Mouse (Mus musculus) Patski (cell line): Measurements from ENCODE around the gene Vmp1. TPM values are rescaled to one million over a fixed set of nuclear protein-coding genes. Genes with fewer than 3 reads are reported as not detected.

Experiments
- ATAC-seq: fragments of 100-300 bp; one replicate; pipeline ENCODE4 v1.8.0; 2021
- CTCF ChIA-PET: fragments of 350-600 bp; sonication (Branson Sonifier 250); formaldehyde crosslinking; loops from one replicate; lab custom pipeline; 2022; ENCODE audit warnings: inconsistent platforms; lab: Charles Lee
- POLR2A ChIA-PET: fragments of 350-600 bp; sonication (Branson Sonifier 250); formaldehyde crosslinking; loops from one replicate; lab custom pipeline; 2022; ENCODE audit warnings: antibody characterized with exemption, inconsistent platforms; lab: Charles Lee
- DNase-seq: peaks from one replicate; pipeline ENCODE4 v3.0.0-alpha.2; 2011; ENCODE audit warnings: low read depth, low spot score
- H3K27me3 ChIP-seq: fragments of 371-371 bp; one replicate; pipeline ENCODE4 v1.5.1; 2021
- CTCF ChIP-seq: fragments of 100-300 bp; IDR thresholded peaks from one replicate; pipeline ENCODE4 v1.5.1; 2021
- in situ Hi-C: fragments of 300-500 bp; cut with MboI; formaldehyde crosslinking; loops from 3 replicates; pipeline ENCODE4 v1.11.1; 2018; ENCODE audit warnings: low pct_unique_long_range_greater_than_20kb, mixed read lengths
- polyA plus RNA-seq: library from polyadenylated mRNA; unstranded; gene quantifications from one replicate; pipeline ENCODE4 v1.2.3, GENCODE M21; 2021

The Vmp1 gene
- polyA plus RNA-seq, 1 experiment from 2014 or later, result 443 TPM

- ATAC-seq, result no peak
- CTCF ChIA-PET, result interaction anchor here (0.9 to 5.0 kb wide), 3 partner anchors 22 to 30 kb away, joined by 3 to 29 read pairs (median 4); no protein-coding TSS in a partner anchor
- in situ Hi-C loops, result no loop called here
These were observed 56.9 kb downstream of the Vmp1 start for GRCm38 (mm10) chr11:86626714-86627113.

GRCm38 (mm10) chr11:86624237-86624941 lies 59.2 kb downstream of the Vmp1 start:
- in situ Hi-C loops, result no loop called here
- POLR2A ChIA-PET, result interaction anchor here (0.7 to 4.3 kb wide), 15 partner anchors 8 to 1692 kb away, joined by 3 to 57 read pairs (median 3); no protein-coding TSS in a partner anchor
- DNase-seq (peak; percentile 94), ATAC-seq (peak; percentile 84)
- TF ChIP-seq CTCF, result no peak
- CTCF ChIA-PET, result interaction anchor here (0.8 to 5.0 kb wide), 12 partner anchors 9 to 43 kb away, joined by 3 to 29 read pairs (median 4); no protein-coding TSS in a partner anchor
- H3K27me3 ChIP-seq, result no peaks in the 10 kb centered on the region

More at GRCm38 (mm10) chr11:86626714-86627113, 56.9 kb downstream of the Vmp1 start:
- POLR2A ChIA-PET, result interaction anchor here (3.6 kb wide), 1 partner anchor 41 kb away, joined by 50 read pairs; no protein-coding TSS in a partner anchor
- TF ChIP-seq CTCF, result no peak
- H3K27me3 ChIP-seq, result no peaks in the 10 kb centered on the region
- DNase-seq, result no peak

- in situ Hi-C loops, result no loop called here
- DNase-seq (no peak), ATAC-seq (no peak)
- POLR2A ChIA-PET, result interaction anchor here (0.8 to 4.3 kb wide), 11 partner anchors 8 to 42 kb away, joined by 3 to 57 read pairs (median 3); no protein-coding TSS in a partner anchor
- no peaks in the 10 kb centered on the region for H3K27me3 ChIP-seq
- CTCF ChIA-PET, result interaction anchor here (0.8 to 5.0 kb wide), 7 partner anchors 13 to 42 kb away, joined by 3 to 29 read pairs (median 7); no protein-coding TSS in a partner anchor
- no peak for TF ChIP-seq CTCF
These were observed 60.1 kb downstream of the Vmp1 start for GRCm38 (mm10) chr11:86623402-86624010.

DNA sequence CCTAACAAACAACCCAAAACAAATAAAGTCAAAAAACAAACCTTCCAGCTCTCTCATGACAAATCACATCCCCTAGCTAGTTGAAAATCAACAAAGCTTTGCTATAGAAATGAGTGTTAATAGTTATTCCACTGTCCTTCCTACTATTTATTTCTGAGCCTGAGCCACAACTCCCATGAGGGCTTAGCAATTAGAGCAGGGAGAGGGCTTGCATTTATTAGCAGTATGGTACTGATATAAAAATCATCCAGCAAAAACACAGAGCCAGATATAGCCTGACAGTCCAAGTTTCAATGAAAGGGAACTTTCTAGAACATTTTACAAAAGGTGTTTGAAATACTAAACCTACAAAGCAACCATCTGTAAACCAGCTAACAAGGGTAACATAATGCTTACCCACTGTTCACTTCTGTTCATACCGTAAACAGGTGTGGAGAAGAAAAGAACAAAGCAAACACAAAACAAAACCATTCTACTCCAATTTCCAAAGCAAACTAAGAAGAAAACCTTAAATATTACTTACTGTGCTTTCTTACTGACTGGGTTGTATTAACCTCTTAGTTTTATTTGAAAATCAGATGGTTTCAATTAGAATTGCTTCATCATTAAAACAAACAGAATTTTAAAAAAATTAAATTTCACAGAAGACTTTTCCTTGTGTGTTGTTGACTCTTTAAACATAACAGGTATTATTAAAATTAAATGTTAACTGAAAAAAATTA lies 61.3 kb downstream of the Vmp1 start:
- in situ Hi-C loops, result no loop called here
- ChIA-PET CTCF (interaction anchor here (1.1 kb wide), 3 partner anchors 13 to 52 kb away, joined by 3 to 4 read pairs (median 3); no protein-coding TSS in a partner anchor), POLR2A (interaction anchor here (0.7 to 4.3 kb wide), 5 partner anchors 15 to 41 kb away, joined by 3 to 57 read pairs (median 3); no protein-coding TSS in a partner anchor)
- DNase-seq, result no peak
- no peak for TF ChIP-seq CTCF
- ATAC-seq, result no peak
- H3K27me3 ChIP-seq, result no peaks in the 10 kb centered on the region

DNA sequence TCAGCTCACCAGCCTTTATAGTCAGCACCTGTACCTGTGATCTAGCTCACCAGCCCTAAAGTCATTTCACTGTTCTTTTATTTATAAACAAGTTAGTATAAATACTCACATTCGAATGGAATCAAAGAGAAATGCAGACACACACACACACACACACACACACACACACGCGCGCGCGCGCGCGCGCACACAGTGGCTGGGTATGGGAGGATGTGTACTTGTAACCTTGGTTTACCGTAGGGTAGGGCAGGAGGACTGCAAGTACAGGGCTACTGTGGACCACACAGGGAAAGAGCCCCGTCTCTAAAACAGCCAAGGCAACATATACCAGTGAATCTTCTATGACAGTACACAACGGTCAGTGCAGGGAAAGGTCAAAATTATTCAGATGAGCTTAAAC lies 62.5 kb downstream of the Vmp1 start:
- ChIA-PET CTCF (interaction anchor here (1.0 to 1.1 kb wide), 2 partner anchors 12 to 13 kb away, joined by 4 to 6 read pairs; no protein-coding TSS in a partner anchor), POLR2A (interaction anchor here (0.9 to 4.3 kb wide), 4 partner anchors 31 to 40 kb away, joined by 3 to 57 read pairs (median 10); no protein-coding TSS in a partner anchor)
- DNase-seq (no peak), ATAC-seq (no peak)
- no peaks in the 10 kb centered on the region for H3K27me3 ChIP-seq
- in situ Hi-C loops, result no loop called here
- no peak for TF ChIP-seq CTCF

GRCm38 (mm10) chr11:86618548-86619335 lies 64.9 kb downstream of the Vmp1 start:
- ATAC-seq, result no peak
- no peak for TF ChIP-seq CTCF
- CTCF ChIA-PET, result interaction anchor here (1.2 kb wide), 1 partner anchor 10 kb away, joined by 3 read pairs; no protein-coding TSS in a partner anchor
- in situ Hi-C loops, result no loop called here
- DNase-seq, result no peak
- no peaks in the 10 kb centered on the region for H3K27me3 ChIP-seq
- POLR2A ChIA-PET, result interaction anchor here (0.6 to 2.1 kb wide), 4 partner anchors 32 to 352 kb away, joined by 3 to 11 read pairs (median 5); no protein-coding TSS in a partner anchor

DNA sequence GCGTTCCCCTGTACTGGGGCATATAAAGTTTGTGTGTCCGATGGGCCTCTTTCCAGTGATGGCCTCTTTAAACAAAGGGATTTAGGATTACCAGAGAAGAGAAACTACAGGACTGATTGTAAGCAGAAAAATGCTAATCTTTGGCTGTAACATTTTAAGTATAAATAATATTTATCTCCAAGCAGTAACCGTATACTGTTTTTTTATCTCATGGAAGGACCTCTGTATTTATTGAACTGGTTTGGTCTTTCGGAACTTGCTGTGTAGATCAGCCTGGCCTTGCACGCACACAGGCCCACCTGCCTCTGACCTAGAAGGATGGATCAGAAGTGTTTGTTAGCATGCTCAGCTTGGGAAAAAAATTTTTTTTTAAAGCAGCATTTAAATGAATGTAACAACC lies 69.0 kb downstream of the Vmp1 start:
- no peak for ATAC-seq

DNA sequence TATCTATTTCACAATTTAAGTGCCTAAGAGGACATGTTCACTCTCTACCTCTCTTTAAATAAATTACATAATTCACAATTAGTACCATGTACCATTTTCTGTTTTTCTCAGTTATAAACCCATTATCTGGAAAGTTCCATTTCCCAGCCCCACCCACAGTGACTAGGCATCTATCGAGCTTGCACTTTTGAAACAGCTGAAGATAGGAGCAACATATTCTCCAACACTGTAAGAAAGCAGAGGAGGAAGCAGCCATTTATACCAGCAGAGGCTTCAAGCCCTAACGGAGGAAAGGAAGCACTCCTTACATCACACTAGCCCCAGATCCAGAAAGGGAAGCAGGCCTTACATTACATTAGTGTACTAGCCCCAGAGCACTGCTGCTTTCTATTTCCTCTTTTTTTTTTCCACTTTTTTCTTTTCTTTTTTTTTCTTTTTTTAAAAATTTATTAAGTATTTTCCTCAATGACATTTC lies 69.5 kb downstream of the Vmp1 start:
- CTCF ChIA-PET, result interaction anchor here (1.1 kb wide), 1 partner anchor 37 kb away, joined by 3 read pairs; no protein-coding TSS in a partner anchor
- TF ChIP-seq CTCF, result no peak
- no peaks in the 10 kb centered on the region for H3K27me3 ChIP-seq
- in situ Hi-C loops, result no loop called here
- ATAC-seq (no peak), DNase-seq (no peak)
- POLR2A ChIA-PET, result interaction anchor here (1.1 kb wide), 1 partner anchor 10 kb away, joined by 3 read pairs; no protein-coding TSS in a partner anchor

More for the DNA sequence above, 69.0 kb downstream of the Vmp1 start:
- no peak for DNase-seq
- POLR2A ChIA-PET, result interaction anchor here (1.0 to 1.3 kb wide), 2 partner anchors 9 to 34 kb away, joined by 3 to 4 read pairs; no protein-coding TSS in a partner anchor
- in situ Hi-C loops, result no loop called here
- no peaks in the 10 kb centered on the region for H3K27me3 ChIP-seq
- no peak for TF ChIP-seq CTCF
- CTCF ChIA-PET, result no interaction called here

DNA sequence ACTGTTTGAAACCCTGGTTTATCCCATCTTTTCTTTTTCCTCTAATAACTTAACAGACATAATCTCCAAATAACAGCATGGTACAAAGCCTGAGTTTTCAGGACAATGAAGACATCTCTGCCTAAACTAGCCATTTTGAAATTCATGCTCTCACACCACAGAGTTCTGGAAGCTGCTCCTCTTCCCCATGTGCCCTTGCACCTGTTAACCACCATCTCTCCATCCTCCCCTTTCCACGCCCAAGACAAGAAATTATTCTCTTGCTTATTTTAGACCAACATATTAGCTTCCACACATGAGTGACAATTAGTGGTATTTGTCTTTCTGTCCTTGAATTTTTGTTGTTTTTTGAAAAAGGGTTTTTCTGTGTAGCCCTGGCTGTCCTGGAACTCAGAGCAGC lies 71.6 kb downstream of the Vmp1 start:
- no peak for DNase-seq
- ChIA-PET POLR2A (no interaction called here), CTCF (no interaction called here)
- no peak for TF ChIP-seq CTCF
- in situ Hi-C loops, result no loop called here
- no peak for ATAC-seq
- no peaks in the 10 kb centered on the region for H3K27me3 ChIP-seq
